In genomic region chr5:21866311-21866712, GRCm38 (mm10) we compare ENCODE assay signal across 8 mouse cellular contexts. TPM values are rescaled to one million over a fixed set of nuclear protein-coding genes. Genes with fewer than 3 reads are reported as not detected.
A peak's percentile ranks its signal among the peaks of the same experiment; 100 is the strongest.
DNase-seq lines count a peak whose midpoint lies in the region; ATAC-seq and TF ChIP-seq lines count a peak whose summit lies in the region.

No protein-coding gene starts in this region.

- TF ChIP-seq POLR2A in myocyte (IDR thresholded peaks at IDR 0.05; ENCODE audit: insufficient read length, low read depth): no peak

- H3K36me3 ChIP-seq in heart, embryonic 12.5 days: no peaks in the 10 kb centered on the region
- no peaks in the 10 kb centered on the region for H3K36me3 ChIP-seq in forebrain, postnatal 0 days (ENCODE audit: insufficient read depth)
- H3K36me3 ChIP-seq in myocyte (ENCODE audit: control insufficient read depth, insufficient read depth): no peaks in the 10 kb centered on the region

- peaks cover 23% of the 10 kb centered on the region for H3K27me3 ChIP-seq in heart, embryonic 12.5 days (replicated peaks)
- H3K27me3 ChIP-seq in forebrain, postnatal 0 days (ENCODE audit: insufficient read depth, low read length): no peaks in the 10 kb centered on the region
- H3K27me3 ChIP-seq in myocyte (ENCODE audit: control insufficient read depth, insufficient read depth, insufficient read length): peaks cover 5% of the 10 kb centered on the region

- no peak overlapping the region for H3K27ac ChIP-seq in heart, embryonic 12.5 days (ENCODE audit: poor library complexity, severe bottlenecking)
- H3K27ac ChIP-seq in forebrain, postnatal 0 days (ENCODE audit: low read depth, low read length): no peak overlapping the region

- H3K4me3 ChIP-seq in heart, embryonic 12.5 days: peak overlapping the region; percentile 8; the same call in 1 of the 2 replicates
- H3K4me3 ChIP-seq in forebrain, postnatal 0 days (ENCODE audit: low read depth, low read length): peak overlapping the region; percentile 35
- H3K4me3 ChIP-seq in myocyte: no peak overlapping the region

- no peaks in the 10 kb centered on the region for H3K9me3 ChIP-seq in heart, embryonic 12.5 days (replicated peaks)
- no peaks in the 10 kb centered on the region for H3K9me3 ChIP-seq in forebrain, postnatal 0 days (ENCODE audit: low read length)

- 20% methylated on average over 6 of the region's 6 CpGs for WGBS in heart, embryonic 12.5 days
- WGBS in forebrain, postnatal 0 days: 8% methylated on average over 6 of the region's 6 CpGs

- no peak for ATAC-seq in heart, embryonic 12.5 days (ENCODE audit: insufficient number of reproducible peaks, low FRiP score)
- ATAC-seq in forebrain, postnatal 0 days: peak; percentile 98

- H3K79me2 ChIP-seq in myocyte (ENCODE audit: control insufficient read depth, insufficient read depth): no peaks in the 10 kb centered on the region

- peak; percentile 44 for TF ChIP-seq CTCF in forebrain, postnatal 0 days (IDR thresholded peaks at IDR 0.05; ENCODE audit: low read depth)

- H3K4me1 ChIP-seq in heart, embryonic 12.5 days (replicated peaks): 0 out of 2 replicates have a peak, but pooled peaks cover 7% of the 10 kb centered on the region
- H3K4me1 ChIP-seq in forebrain, postnatal 0 days (ENCODE audit: insufficient read depth): no peaks in the 10 kb centered on the region

- H3ac ChIP-seq in myocyte (ENCODE audit: control insufficient read depth, insufficient read length): no peak overlapping the region

- H3K4me2 ChIP-seq in heart, embryonic 12.5 days: peak overlapping the region; percentile 65
- H3K4me2 ChIP-seq in forebrain, postnatal 0 days (ENCODE audit: low read depth): peak overlapping the region; percentile 71
- peak overlapping the region; percentile 2 for H3K4me2 ChIP-seq in myocyte (ENCODE audit: low read depth)

- H3K9ac ChIP-seq in heart, embryonic 12.5 days: no peak overlapping the region
- H3K9ac ChIP-seq in forebrain, postnatal 0 days: no peak overlapping the region

- DNase-seq in heart, adult 9 months (ENCODE audit: low spot score in 2 of 2): no peak
- peak; percentile 16 for DNase-seq in cerebellum, adult 11-12 months
- peak; percentile 75 for DNase-seq in forebrain, postnatal 0 days
- DNase-seq in layer of hippocampus, postnatal 36 days: peak; percentile 12 to 13
- DNase-seq in thymus, postnatal 25 days: no peak
- no peak for DNase-seq in gastrocnemius, postnatal 10 days

TF ChIP-seq in myocyte, 11 proteins besides CTCF, POLR2A, EP300 and RAD21:
- TF ChIP-seq SRF (IDR thresholded peaks at IDR 0.05; ENCODE audit: control insufficient read depth, insufficient read length, low read depth) (no peak), MYOG (IDR thresholded peaks at IDR 0.05; ENCODE audit: control insufficient read depth in 1 of 3, insufficient read depth in 1 of 3, insufficient read length in 2 of 3, low read depth in 2 of 3) (no peak), MAX (IDR thresholded peaks at IDR 0.05; ENCODE audit: low read depth) (no peak), POLR2AphosphoS2 (IDR thresholded peaks at IDR 0.05; ENCODE audit: insufficient read length, low read depth) (no peak), USF1 (IDR thresholded peaks at IDR 0.05; ENCODE audit: low read depth) (no peak), CEBPB (IDR thresholded peaks at IDR 0.05; ENCODE audit: insufficient read depth, poor library complexity, severe bottlenecking) (no peak), MYOD1 (IDR thresholded peaks at IDR 0.05; ENCODE audit: control insufficient read depth in 1 of 3, insufficient read length in 2 of 3, low read depth in 2 of 3) (no peak), TCF12 (IDR thresholded peaks at IDR 0.05; ENCODE audit: insufficient read depth, poor library complexity, severe bottlenecking) (no peak), E2F4 (IDR thresholded peaks at IDR 0.05; ENCODE audit: insufficient read depth) (no peak), TCF3 (IDR thresholded peaks at IDR 0.05; ENCODE audit: insufficient read length, low read depth) (no peak), REST (IDR thresholded peaks at IDR 0.05; ENCODE audit: insufficient read depth, insufficient read length) (no peak)

RNA-seq across cellular contexts. Expression of gene Slc26a5, which starts 0.9 kb away (rescaled TPM):
- polyA plus RNA-seq in heart, embryonic 12.5 days (2016; fragmentation: Nextera tagmentation; extraction: Ambion mirVana): not detected in 2 replicates
- total RNA-seq in forebrain, postnatal 0 days (2014; rRNA removed): 0.08 and 0.38 TPM in 2 replicates
- polyA plus RNA-seq in forebrain, postnatal 0 days (2015; fragmentation: Nextera tagmentation; extraction: Ambion mirVana): 0.21 and 0.35 TPM in 2 replicates
- total RNA-seq in layer of hippocampus, postnatal 36 days (2021): not detected
- polyA plus RNA-seq in myocyte (2012; fragmentation: generic; extraction: Trizol): not detected
- not detected for total RNA-seq in gastrocnemius, postnatal 10 days (2021)

Comparison
In these comparisons a context has a peak if more than half of its experiments do, and no peak if none do; other contexts are left out.
1. H3K4me2 ChIP-seq: peak in every context shown above with its lines; median percentile 71 in forebrain, postnatal 0 days; 65 in heart, embryonic 12.5 days; 2 in myocyte.
2. DNase-seq: peak in cerebellum, adult 11-12 months (single experiment), forebrain, postnatal 0 days (single experiment) and layer of hippocampus, postnatal 36 days (2 of 2); none in heart, adult 9 months (0 of 2), thymus, postnatal 25 days (single experiment) and gastrocnemius, postnatal 10 days (single experiment).